ENCODE assay signal across 11 mouse cellular contexts in the genomic region with DNA sequence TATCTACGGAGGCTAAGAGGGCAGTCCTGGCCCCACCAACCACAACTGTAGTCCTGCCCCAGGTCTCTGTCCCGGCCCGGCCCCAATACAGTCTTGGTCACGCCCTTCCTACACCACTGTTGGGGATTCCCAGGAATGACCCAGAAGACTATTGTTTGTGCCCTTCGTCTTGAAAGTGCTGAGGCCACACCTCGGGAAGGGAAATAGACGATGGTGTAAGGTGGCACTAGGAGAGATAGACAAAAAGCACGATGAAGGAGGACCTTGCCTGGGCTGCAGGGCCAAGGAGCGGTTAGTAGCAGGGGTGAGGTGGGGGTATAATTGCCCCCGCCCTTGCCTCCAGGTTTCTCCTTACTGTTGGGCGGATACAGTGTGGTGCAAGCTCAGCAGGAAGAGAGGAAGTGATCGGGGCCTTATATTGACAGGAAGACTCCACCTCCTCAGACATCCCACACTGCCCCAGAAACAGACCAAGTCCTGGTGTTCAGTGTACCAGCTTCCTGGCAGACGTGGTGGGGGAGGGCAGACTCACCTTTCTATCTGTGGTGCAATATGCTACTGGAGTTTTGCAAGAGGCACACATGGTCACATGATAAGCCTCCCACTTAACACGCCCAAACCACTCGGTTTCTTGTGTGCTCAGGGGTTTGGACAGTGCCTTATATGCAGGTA. TPM values are rescaled to one million over a fixed set of nuclear protein-coding genes. Genes with fewer than 3 reads are reported as not detected.
DNase-seq lines count a peak whose midpoint lies in the region; ATAC-seq and TF ChIP-seq lines count a peak whose summit lies in the region.
"Had no signal": no experiment of that assay in that cellular context is flagged by ENCODE, and none has a peak within 500 bp of the region (broad histone marks: within the 10 kb centered on the region; RNA-seq: fewer than 3 reads in every experiment).

A gene (minus strand): TSS at position 501 of the 672 bp plus-strand sequence.

- 31% methylated on average over 15 of the region's 15 CpGs for WGBS in large intestine, adult 2 months
- WGBS in midbrain, embryonic 13.5 days: 86% methylated on average over 15 of the region's 15 CpGs

- peak; percentile 84 for DNase-seq in CD4-positive, CD25-positive, alpha-beta regulatory T cell, adult 2 months (ENCODE audit: low read depth, low spot score)
- no peak for DNase-seq in ES-E14 (ENCODE audit: low read depth, low spot score)
- DNase-seq in large intestine, adult 2 months (ENCODE audit: low read depth, low spot score): no peak
- DNase-seq in kidney, adult 11 months: no peak
- no peak for DNase-seq in kidney, postnatal 10 days

- peak within 1 kb of the TSS; percentile 18 to 61; a peak in 3 of 4 replicates for H3K4me3 ChIP-seq in ES-E14 (ENCODE audit: insufficient read depth in 1 of 2, low read depth in 1 of 2, low read length in 2 of 2, poor library complexity in 1 of 2, severe bottlenecking in 1 of 2)
- no peak within 1 kb of the TSS for H3K4me3 ChIP-seq in midbrain, embryonic 13.5 days (replicated peaks)
- H3K4me3 ChIP-seq: forebrain, embryonic 13.5 days; neural tube, embryonic 13.5 days had no signal

- peak within 1 kb of the TSS; percentile 9 for H3K27ac ChIP-seq in ES-E14 (ENCODE audit: insufficient read depth, low read depth, low read length, poor library complexity, severe bottlenecking)
- no peak within 1 kb of the TSS for H3K27ac ChIP-seq in midbrain, embryonic 13.5 days
- H3K27ac ChIP-seq: forebrain, embryonic 13.5 days; neural tube, embryonic 13.5 days had no signal

- H3K4me1 ChIP-seq in ES-E14 (ENCODE audit: control insufficient read depth in 2 of 2, insufficient read depth in 2 of 2, low read length in 2 of 2, poor library complexity in 1 of 2): peaks cover 16 to 36% of the 10 kb centered on the region in 2 experiments; a peak in 3 of 4 replicates
- H3K4me1 ChIP-seq in midbrain, embryonic 13.5 days (replicated peaks): no peaks in the 10 kb centered on the region
- H3K4me1 ChIP-seq: forebrain, embryonic 13.5 days; neural tube, embryonic 13.5 days had no signal

- in situ Hi-C loops in ES-E14 (cut with MboI; ENCODE audit: low sequenced_read_pairs in 2 of 2, unreplicated experiment in 2 of 2): no loop called here

- no peak within 1 kb of the TSS for H3K9ac ChIP-seq in ES-E14 (ENCODE audit: insufficient read depth, low read depth, low read length, poor library complexity, severe bottlenecking)
- H3K9ac ChIP-seq in midbrain, embryonic 13.5 days (replicated peaks): no peak within 1 kb of the TSS
- H3K9ac ChIP-seq: forebrain, embryonic 13.5 days; neural tube, embryonic 13.5 days had no signal

- H3K9me3 ChIP-seq in ES-E14 (ENCODE audit: control insufficient read depth, insufficient read depth, low read depth, low read length): no peaks in the 10 kb centered on the region
- H3K9me3 ChIP-seq in midbrain, embryonic 13.5 days: no peaks in the 10 kb centered on the region
- H3K9me3 ChIP-seq: forebrain, embryonic 13.5 days; neural tube, embryonic 13.5 days had no signal

- no peaks in the 10 kb centered on the region for H3K36me3 ChIP-seq in ES-E14 (ENCODE audit: control insufficient read depth, insufficient read depth, low read length, poor library complexity, severe bottlenecking)
- H3K36me3 ChIP-seq in midbrain, embryonic 13.5 days: no peaks in the 10 kb centered on the region
- H3K36me3 ChIP-seq: neural tube, embryonic 13.5 days had no signal

- H3K27me3 ChIP-seq in midbrain, embryonic 13.5 days: no peaks in the 10 kb centered on the region
- H3K27me3 ChIP-seq: forebrain, embryonic 13.5 days; neural tube, embryonic 13.5 days had no signal

- no peak within 1 kb of the TSS for H3K4me2 ChIP-seq in midbrain, embryonic 13.5 days (replicated peaks)
- H3K4me2 ChIP-seq: forebrain, embryonic 13.5 days; neural tube, embryonic 13.5 days had no signal

- ATAC-seq in monocyte, adult 5-6 weeks (replicated peaks; ENCODE audit: insufficient number of reproducible peaks, low FRiP score, low TSS enrichment, poor library complexity, severe bottlenecking): peak; percentile 40
- ATAC-seq in midbrain, embryonic 13.5 days: no peak
- ATAC-seq: forebrain, embryonic 13.5 days had no signal

TF ChIP-seq in ES-E14, 5 proteins besides CTCF, POLR2A, EP300 and RAD21:
- TF ChIP-seq ZNF384 (IDR thresholded peaks at IDR 0.05; ENCODE audit: low read depth, low read length): no peak
- peak; percentile 67; the same call in 1 of the 2 replicates for TF ChIP-seq MAFK (IDR thresholded peaks at IDR 0.05; ENCODE audit: insufficient read depth, low read depth, low read length)
- no peak for TF ChIP-seq HCFC1 (IDR thresholded peaks at IDR 0.05; ENCODE audit: borderline replicate concordance, insufficient read depth, low read length)

RNA-seq across cellular contexts. Expression of the gene that starts here (rescaled TPM):
- total RNA-seq in ES-E14 (2012; rRNA removed): 3.4 and 3.9 TPM in 2 replicates
- polyA plus RNA-seq in large intestine, adult 2 months (2012; rRNA removed): 19.4 and 21.9 TPM in 2 replicates
- 2.8 to 10.8 TPM (median 5.8 TPM) in 3 replicates for total RNA-seq in monocyte, adult 5-6 weeks (2017)
- not detected in 2 replicates for polyA plus RNA-seq in midbrain, embryonic 13.5 days (2015; fragmentation: Nextera tagmentation; extraction: Ambion mirVana)
- total RNA-seq: layer of hippocampus, postnatal 14 days had no signal
- polyA plus RNA-seq: brain, embryonic 14.5 days; forebrain, embryonic 13.5 days; neural tube, embryonic 13.5 days had no signal

Comparison
In these comparisons a context has a peak if more than half of its experiments do, and no peak if none do; other contexts are left out.
1. RNA of the gene that starts here (polyA plus RNA-seq): 19.4 to 21.9 TPM in large intestine, adult 2 months; not detected in midbrain, embryonic 13.5 days; every median in the first group is over 10 times any median in the second.